Mouse (Mus musculus) forebrain, embryonic 12.5 days (tissue): ENCODE measurements around the gene Dcp1a. TPM values are rescaled to one million over a fixed set of nuclear protein-coding genes. Genes with fewer than 3 reads are reported as not detected.
A peak's percentile ranks its signal among the peaks of the same experiment; 100 is the strongest.
"Not testable (repeated sequence)": the region's sequence is repeated elsewhere in the genome, so short reads cannot be mapped to it uniquely, and the experiment has no call there.

ENCODE experiments used
- ATAC-seq: fragments of 200-750 bp; cut with Nextera tagmentation; 2 replicates; pipeline ENCODE4 v1.8.0; 2017; ENCODE audit warnings: moderate TSS enrichment; ENCODE audit not compliant: low FRiP score
- H3K27ac ChIP-seq: fragments of 300-500 bp; sonication (generic); 2 replicates; pipeline ENCODE4 v1.5.1; 2016; ENCODE audit warnings: mild to moderate bottlenecking
- H3K27me3 ChIP-seq: fragments of 300-500 bp; sonication (generic); 2 replicates; pipeline ENCODE4 v1.6.1; 2016; ENCODE audit warnings: mild to moderate bottlenecking
- H3K36me3 ChIP-seq: fragments of 300-500 bp; sonication (generic); replicated peaks from 2 replicates; pipeline ENCODE4 v1.6.1; 2016; ENCODE audit warnings: mild to moderate bottlenecking
- H3K4me1 ChIP-seq: fragments of 300-500 bp; sonication (generic); 2 replicates; pipeline ENCODE4 v1.6.1; 2016
- H3K4me2 ChIP-seq: fragments of 300-500 bp; sonication (generic); 2 replicates; pipeline ENCODE4 v1.6.1; 2016; ENCODE audit warnings: mild to moderate bottlenecking, moderate library complexity
- H3K4me3 ChIP-seq: fragments of 300-500 bp; sonication (generic); replicated peaks from 2 replicates; pipeline ENCODE4 v1.5.1; 2016; ENCODE audit warnings: mild to moderate bottlenecking
- H3K9ac ChIP-seq: fragments of 300-500 bp; sonication (generic); 2 replicates; pipeline ENCODE4 v1.6.1; 2016; ENCODE audit warnings: mild to moderate bottlenecking
- H3K9me3 ChIP-seq: fragments of 300-500 bp; sonication (generic); 2 replicates; pipeline ENCODE4 v1.6.1; 2016
- WGBS: fragments of 180-500 bp; shearing (Covaris S2); methylation state at CpG from one replicate; pipeline ENCODE4 v1.1.7; 2016; 5-methylcytosine and 5-hydroxymethylcytosine counted together
- polyA plus RNA-seq: library from polyadenylated mRNA; unstranded; fragments of >200 nt; fragmentation: Nextera tagmentation; extraction: Ambion mirVana; gene quantifications from 2 replicates; pipeline ENCODE4 v1.2.1, GENCODE M21; 2016

Gene Dcp1a
- polyA plus RNA-seq, 1 experiment from 2014 or later, result 31.5 TPM

- H3K4me2 ChIP-seq, result no peak overlapping the region
- H3K27ac ChIP-seq, result no peak overlapping the region
- H3K27me3 ChIP-seq, result no peaks in the 10 kb centered on the region
- ATAC-seq, result no peak
- peaks cover 11% of the 10 kb centered on the region for H3K4me1 ChIP-seq
- H3K9ac ChIP-seq, result no peak overlapping the region
- no peak overlapping the region for H3K4me3 ChIP-seq
- H3K9me3 ChIP-seq, result no peaks in the 10 kb centered on the region
- H3K36me3 ChIP-seq, result peaks cover 33% of the 10 kb centered on the region
- WGBS, result 91% methylated on average over 5 of the region's 5 CpGs
Observed at GRCm38 (mm10) chr14:30528961-30529360, 49.6 kb downstream of the Dcp1a start.

GRCm38 (mm10) chr14:30529454-30529853 is 50.1 kb downstream of the Dcp1a start:
- Histone ChIP-seq H3K4me2 (no peak overlapping the region), H3K4me3 (no peak overlapping the region), H3K27me3 (no peaks in the 10 kb centered on the region), H3K9ac (no peak overlapping the region), H3K4me1 (peaks cover 11% of the 10 kb centered on the region), H3K9me3 (no peaks in the 10 kb centered on the region), H3K27ac (no peak overlapping the region), H3K36me3 (peaks cover 31% of the 10 kb centered on the region)
- ATAC-seq, result no peak
- WGBS, result 95% methylated on average over 12 of the region's 12 CpGs

- Histone ChIP-seq H3K27me3 (no peaks in the 10 kb centered on the region), H3K4me1 (peaks cover 11% of the 10 kb centered on the region), H3K4me2 (no peak overlapping the region), H3K36me3 (peaks cover 22% of the 10 kb centered on the region), H3K4me3 (no peak overlapping the region), H3K27ac (peak overlapping the region; percentile 74), H3K9me3 (no peaks in the 10 kb centered on the region), H3K9ac (no peak overlapping the region)
- peak; percentile 11; the same call in 1 of the 2 replicates for ATAC-seq
- 45% methylated on average over 8 of the region's 8 CpGs for WGBS
Observed at GRCm38 (mm10) chr14:30530726-30531269, 51.5 kb downstream of the Dcp1a start.

- H3K27me3 ChIP-seq, result no peaks in the 10 kb centered on the region
- peak overlapping the region; percentile 74 for H3K27ac ChIP-seq
- no peak overlapping the region for H3K4me2 ChIP-seq
- no peak overlapping the region for H3K9ac ChIP-seq
- ATAC-seq, result no peak
- peaks cover 15% of the 10 kb centered on the region for H3K36me3 ChIP-seq
- 82% methylated on average over 5 of the region's 5 CpGs for WGBS
- no peak overlapping the region for H3K4me3 ChIP-seq
- no peaks in the 10 kb centered on the region for H3K9me3 ChIP-seq
- peaks cover 11% of the 10 kb centered on the region for H3K4me1 ChIP-seq
Observed at GRCm38 (mm10) chr14:30531431-30531830, 52.1 kb downstream of the Dcp1a start.

- peaks cover 13% of the 10 kb centered on the region for H3K36me3 ChIP-seq
- H3K9ac ChIP-seq, result no peak overlapping the region
- no peak for ATAC-seq
- no peak overlapping the region for H3K4me3 ChIP-seq
- WGBS, result 94% methylated on average over 6 of the region's 6 CpGs
- no peak overlapping the region for H3K4me2 ChIP-seq
- peak overlapping the region; percentile 74 for H3K27ac ChIP-seq
- H3K27me3 ChIP-seq, result no peaks in the 10 kb centered on the region
- peaks cover 11% of the 10 kb centered on the region for H3K4me1 ChIP-seq
- H3K9me3 ChIP-seq, result no peaks in the 10 kb centered on the region
Observed at GRCm38 (mm10) chr14:30531896-30532295, 52.6 kb downstream of the Dcp1a start.

GRCm38 (mm10) chr14:30533780-30534450 is 54.6 kb downstream of the Dcp1a start:
- Histone ChIP-seq H3K4me1 (peaks cover 11% of the 10 kb centered on the region), H3K4me2 (no peak overlapping the region), H3K9ac (no peak overlapping the region), H3K4me3 (no peak overlapping the region), H3K36me3 (no peaks in the 10 kb centered on the region; the same call in 1 of the 2 replicates), H3K9me3 (no peaks in the 10 kb centered on the region), H3K27me3 (no peaks in the 10 kb centered on the region), H3K27ac (no peak overlapping the region)
- ATAC-seq, result no peak
- WGBS, result 86% methylated on average over 6 of the region's 6 CpGs

- Histone ChIP-seq H3K27ac (no peak overlapping the region), H3K9me3 (no peaks in the 10 kb centered on the region), H3K9ac (no peak overlapping the region), H3K4me1 (0 out of 2 replicates have a peak, but pooled peaks cover 3% of the 10 kb centered on the region), H3K36me3 (no peaks in the 10 kb centered on the region), H3K4me2 (no peak overlapping the region), H3K4me3 (no peak overlapping the region), H3K27me3 (no peaks in the 10 kb centered on the region)
- 75% methylated on average over 10 of the region's 10 CpGs for WGBS
- ATAC-seq, result no peak
Observed at GRCm38 (mm10) chr14:30541541-30541940, 62.2 kb downstream of the Dcp1a start.

- not testable (repeated sequence) for H3K4me2 ChIP-seq, H3K27me3 ChIP-seq, H3K36me3 ChIP-seq, H3K4me3 ChIP-seq, H3K4me1 ChIP-seq, H3K27ac ChIP-seq, H3K9me3 ChIP-seq, ATAC-seq, H3K9ac ChIP-seq
- 83% methylated on average over 5 of the region's 5 CpGs for WGBS
Observed at GRCm38 (mm10) chr14:30543331-30543730, 64.0 kb downstream of the Dcp1a start.

- peak; percentile 8; the same call in 1 of the 2 replicates for ATAC-seq
- no peaks in the 10 kb centered on the region for H3K27me3 ChIP-seq
- WGBS, result 24% methylated on average over 8 of the region's 8 CpGs
Observed at GRCm38 (mm10) chr14:30548131-30548720, 68.9 kb downstream of the Dcp1a start, which contains the start of gene Tkt. Gene Tkt (plus strand): TSS chr14:30548359.

GRCm38 (mm10) chr14:30548965-30549776 is 69.8 kb downstream of the Dcp1a start:
- peak overlapping the region; percentile 85 for H3K4me3 ChIP-seq
- H3K4me1 ChIP-seq, result peaks cover 42% of the 10 kb centered on the region
- under 1% methylated on average over 69 of the region's 69 CpGs for WGBS
- H3K27ac ChIP-seq, result peak overlapping the region; percentile 90
- ATAC-seq, result peak; percentile 96
- peak overlapping the region; percentile 74 for H3K4me2 ChIP-seq
- H3K9me3 ChIP-seq, result no peaks in the 10 kb centered on the region
- peaks cover 11% of the 10 kb centered on the region for H3K36me3 ChIP-seq
- peak overlapping the region; percentile 89 for H3K9ac ChIP-seq
- H3K27me3 ChIP-seq, result no peaks in the 10 kb centered on the region

More at GRCm38 (mm10) chr14:30548131-30548720, 68.9 kb downstream of the Dcp1a start, which contains the start of gene Tkt:
- H3K9me3 ChIP-seq, result no peaks in the 10 kb centered on the region
- peak within 1 kb of the TSS; percentile 89 for H3K9ac ChIP-seq
- peak within 1 kb of the TSS; percentile 85 for H3K4me3 ChIP-seq
- peak within 1 kb of the TSS; percentile 74 for H3K4me2 ChIP-seq
- H3K27ac ChIP-seq, result peak within 1 kb of the TSS; percentile 90
- peaks cover 39% of the 10 kb centered on the region for H3K4me1 ChIP-seq
- peaks cover 3% of the 10 kb centered on the region; the same call in 1 of the 2 replicates for H3K36me3 ChIP-seq

- Histone ChIP-seq H3K36me3 (peaks cover 17% of the 10 kb centered on the region), H3K9ac (peak overlapping the region; percentile 89), H3K4me2 (peak overlapping the region; percentile 74), H3K4me3 (peak overlapping the region; percentile 85), H3K27ac (peak overlapping the region; percentile 90), H3K4me1 (peaks cover 42% of the 10 kb centered on the region), H3K27me3 (no peaks in the 10 kb centered on the region), H3K9me3 (no peaks in the 10 kb centered on the region)
- ATAC-seq, result peak; percentile 9
- WGBS, result 1% methylated on average over 10 of the region's 10 CpGs
Observed at GRCm38 (mm10) chr14:30549777-30550149, 70.4 kb downstream of the Dcp1a start.
